Mouse (Mus musculus) testis, adult 2 months (tissue): ENCODE data around the gene Gpr132.
"Not testable (repeated sequence)": the region's sequence is repeated elsewhere in the genome, so short reads cannot be mapped to it uniquely, and the experiment has no call there.

Source experiments
- CTCF ChIP-seq: fragments of 200-500 bp; IDR thresholded peaks from 2 replicates; pipeline ENCODE4 v1.5.1; 2012; ENCODE audit warnings: low read depth, mild to moderate bottlenecking, inconsistent platforms, low read length, moderate library complexity; ENCODE audit not compliant: control insufficient read depth, insufficient read depth, insufficient replicate concordance
- POLR2A ChIP-seq: fragments of 200-500 bp; IDR thresholded peaks from 2 replicates; pipeline ENCODE4 v1.6.1; 2012; ENCODE audit warnings: low read depth, mild to moderate bottlenecking, inconsistent platforms, low read length, moderate library complexity; ENCODE audit not compliant: control insufficient read depth

DNA sequence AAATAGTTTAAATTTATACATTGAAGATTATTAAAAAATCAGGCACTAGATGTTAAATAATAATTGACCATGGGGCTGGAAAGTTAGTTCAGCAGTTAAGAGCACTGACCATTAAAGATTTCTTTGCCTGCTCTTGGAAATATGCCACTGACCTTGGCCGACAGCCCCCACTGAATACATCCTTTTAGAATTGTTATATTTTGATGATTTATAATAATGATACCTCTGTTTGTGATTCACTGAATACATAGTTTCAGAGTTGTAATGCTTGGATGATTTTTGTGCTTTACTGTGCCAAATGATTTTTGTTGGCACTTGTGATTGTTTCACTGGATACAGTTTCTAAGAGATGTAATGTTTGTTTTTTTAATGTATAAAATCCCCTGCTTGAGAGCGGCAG, 25.9 kb downstream of the Gpr132 start:
- not testable (repeated sequence) for TF ChIP-seq CTCF, POLR2A
